Mouse (Mus musculus) A20 (cell line): Measurements from ENCODE around the gene Pgrmc2.

Experiments
- DNase-seq: peaks from one replicate; pipeline ENCODE4 v3.0.0-alpha.2; 2011; ENCODE audit warnings: low read depth, low spot score

Gene Pgrmc2

DNA sequence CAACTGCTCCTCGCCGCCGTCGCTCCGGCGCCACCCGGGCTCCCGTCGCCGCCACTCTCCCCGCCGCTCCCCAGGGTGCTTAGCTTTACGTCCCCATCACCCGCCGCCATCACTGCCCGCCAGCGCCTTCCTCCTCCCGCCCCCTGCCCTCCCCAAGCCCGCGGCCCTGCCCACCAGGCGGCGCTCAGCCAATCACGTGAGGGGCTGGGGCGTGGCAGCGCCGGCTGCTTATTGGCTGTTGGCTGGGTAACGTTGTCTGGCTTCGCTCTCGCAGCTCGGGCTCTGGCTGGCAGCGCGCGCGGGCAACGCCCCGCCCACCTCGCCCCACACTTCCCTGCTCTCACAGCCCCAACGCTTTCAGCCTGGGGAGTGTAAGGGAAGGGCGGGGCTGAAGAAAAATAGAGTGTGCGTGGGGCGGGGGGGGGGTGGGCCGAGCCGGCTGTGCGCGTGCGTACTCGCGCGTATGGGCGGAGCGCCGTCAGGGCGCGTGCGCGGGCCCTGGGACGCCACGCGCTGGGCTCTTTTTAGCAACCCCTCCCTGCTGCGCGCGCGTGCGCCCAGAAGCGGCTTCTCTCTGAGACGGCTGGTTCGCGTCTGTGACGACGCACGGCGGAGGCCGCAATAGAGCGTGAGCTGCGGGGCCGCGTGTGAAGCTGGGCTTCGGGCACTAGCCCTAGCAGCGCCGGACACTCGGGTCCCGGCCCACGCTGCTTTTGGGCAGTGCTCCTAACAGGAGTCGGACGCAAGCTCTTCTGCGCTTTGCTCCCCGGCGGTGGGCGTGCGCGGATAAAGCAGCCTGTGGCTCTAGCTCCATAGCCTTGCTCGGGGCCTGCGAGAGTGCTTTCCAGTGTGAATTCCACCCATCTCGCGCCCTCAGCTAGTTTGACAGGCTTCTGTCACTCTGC is at the start of gene Pgrmc2:
TSS of gene Pgrmc2 (minus strand) at position 162 of the 905 bp plus-strand sequence.
- DNase-seq, result peak; percentile 98

DNA sequence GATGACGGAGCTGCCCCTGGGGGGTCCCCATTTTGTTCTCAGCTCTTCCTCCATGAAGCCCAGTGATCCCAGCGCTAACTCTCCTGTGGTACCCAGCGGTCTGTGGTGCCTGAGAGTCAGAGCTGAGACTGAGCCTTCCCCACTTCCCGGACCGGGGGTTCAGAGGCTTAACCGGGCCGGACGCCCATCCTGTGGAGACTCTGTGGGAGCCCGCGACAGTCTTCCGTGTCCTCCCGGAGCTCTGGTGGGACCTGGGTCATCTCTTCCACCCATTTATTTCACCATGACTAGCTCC is 41.1 kb upstream of the Pgrmc2 start:
- no peak for DNase-seq

DNA sequence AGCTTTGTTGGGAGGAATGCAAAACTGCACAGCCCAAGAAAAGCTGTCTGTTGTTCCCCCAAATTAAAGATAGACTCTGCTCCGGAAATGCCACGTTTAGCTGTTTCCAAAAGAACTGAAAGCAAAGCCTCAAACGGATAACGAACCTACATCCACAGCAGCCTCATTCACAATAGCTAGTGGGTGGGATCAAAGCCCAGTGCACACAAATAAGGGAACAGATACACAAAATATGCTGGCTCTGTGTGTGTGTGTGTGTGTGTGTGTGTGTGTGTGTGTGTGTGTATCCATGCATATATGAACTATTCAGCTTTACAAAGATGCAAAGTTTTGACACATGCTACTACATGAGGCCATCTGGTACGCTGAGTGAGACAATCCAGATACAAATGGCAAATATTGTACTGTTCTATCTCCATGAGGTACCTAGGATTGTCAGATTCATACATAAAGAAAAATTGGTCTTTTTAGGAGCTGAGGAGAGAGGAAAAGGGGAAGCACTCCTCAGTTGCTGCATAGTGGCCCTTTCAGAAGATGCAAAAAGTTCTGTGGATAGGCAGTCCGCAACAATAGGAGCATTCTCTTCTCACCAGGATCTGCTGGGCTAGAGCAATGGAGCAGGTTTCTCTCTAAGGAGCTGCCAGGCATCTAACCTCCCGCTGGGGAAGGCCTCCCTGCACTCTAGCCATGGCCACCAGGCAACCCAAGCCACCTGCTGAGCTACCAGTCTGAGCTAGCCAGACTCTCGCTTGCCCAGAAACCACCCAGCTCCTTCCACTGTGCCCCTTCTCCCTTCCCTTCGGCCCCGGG is 40.5 kb upstream of the Pgrmc2 start:
- peak; percentile 24 for DNase-seq

DNA sequence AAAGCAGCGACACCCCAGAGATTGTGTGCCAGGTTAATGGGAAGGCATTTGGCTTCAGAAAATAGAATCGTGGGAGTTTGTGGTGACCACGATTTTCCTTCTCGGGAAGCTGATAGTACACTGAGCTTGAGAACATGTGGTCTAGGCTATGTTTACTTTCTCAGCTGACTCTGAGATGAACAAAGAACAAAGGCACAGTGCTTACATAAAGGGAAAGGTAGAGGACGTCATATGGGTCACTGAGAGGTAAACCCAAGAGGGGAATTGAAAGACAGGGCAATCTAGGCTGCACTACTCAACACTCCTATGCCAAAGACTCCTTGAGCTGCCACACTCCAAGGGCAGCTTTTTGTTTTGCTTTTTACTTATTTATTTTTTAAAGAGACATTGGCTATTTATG is 35.3 kb upstream of the Pgrmc2 start:
- no peak for DNase-seq

DNA sequence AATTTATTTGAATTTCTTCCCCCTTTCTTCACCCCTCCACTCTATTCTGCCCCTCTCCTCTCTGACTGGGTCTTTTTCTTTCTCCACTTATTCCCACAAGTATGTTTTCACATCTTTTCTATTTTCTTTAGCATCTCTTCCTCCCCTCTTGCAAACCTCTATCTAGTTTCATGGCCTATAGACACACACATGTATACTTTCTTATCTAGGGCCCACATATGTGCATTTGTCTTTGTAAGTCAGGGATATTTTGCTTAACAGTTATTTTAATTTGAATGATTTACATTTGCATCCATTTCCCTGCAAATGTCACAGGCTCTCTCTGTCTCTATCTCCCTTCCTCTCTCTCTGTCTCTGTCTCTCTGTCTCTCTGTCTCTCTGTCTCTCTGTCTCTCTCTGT is 34.6 kb upstream of the Pgrmc2 start:
- no peak for DNase-seq

DNA sequence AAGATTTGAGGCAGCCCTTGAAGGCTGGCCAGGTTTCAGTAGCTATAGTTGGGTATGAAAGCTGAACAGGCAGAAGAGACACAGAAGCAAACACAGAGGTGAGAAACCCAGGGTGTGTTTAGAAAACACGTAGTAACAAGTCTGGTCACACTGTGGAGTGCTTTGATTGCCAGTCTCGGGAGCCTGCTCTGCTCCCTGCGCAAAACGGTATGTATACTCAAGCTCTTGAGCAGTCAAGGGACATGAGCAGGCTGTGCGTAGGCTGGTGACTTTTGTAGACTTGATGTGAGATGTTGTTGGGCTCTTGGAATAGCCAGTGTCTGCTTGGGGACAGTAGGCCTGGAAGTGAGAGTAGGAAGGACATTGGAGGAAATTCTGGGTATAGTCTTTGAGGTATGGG is 30.3 kb upstream of the Pgrmc2 start:
- no peak for DNase-seq

DNA sequence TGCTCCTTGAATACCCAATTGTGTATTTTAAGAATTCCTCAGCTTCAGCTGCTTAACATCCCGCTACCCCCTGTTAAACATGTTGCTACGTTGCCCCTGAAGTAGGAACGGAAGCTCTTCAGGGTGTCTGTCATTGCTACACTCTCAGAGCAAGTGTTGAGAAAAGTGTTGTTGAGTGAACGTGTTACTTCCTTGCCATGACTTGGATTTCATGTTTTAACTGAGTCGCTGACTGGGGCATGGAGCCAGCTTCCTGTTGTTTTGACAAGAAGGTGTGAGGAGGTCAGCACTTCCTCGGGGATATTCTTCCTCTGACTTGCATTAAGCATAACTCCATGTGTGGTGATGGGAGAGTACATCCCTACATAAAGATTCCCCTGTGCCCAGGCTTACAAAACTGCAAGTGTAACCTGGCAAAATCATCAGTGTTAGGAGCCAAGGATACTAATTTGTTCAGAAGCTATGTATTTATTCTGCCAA is 25.5 kb upstream of the Pgrmc2 start:
- DNase-seq, result no peak

DNA sequence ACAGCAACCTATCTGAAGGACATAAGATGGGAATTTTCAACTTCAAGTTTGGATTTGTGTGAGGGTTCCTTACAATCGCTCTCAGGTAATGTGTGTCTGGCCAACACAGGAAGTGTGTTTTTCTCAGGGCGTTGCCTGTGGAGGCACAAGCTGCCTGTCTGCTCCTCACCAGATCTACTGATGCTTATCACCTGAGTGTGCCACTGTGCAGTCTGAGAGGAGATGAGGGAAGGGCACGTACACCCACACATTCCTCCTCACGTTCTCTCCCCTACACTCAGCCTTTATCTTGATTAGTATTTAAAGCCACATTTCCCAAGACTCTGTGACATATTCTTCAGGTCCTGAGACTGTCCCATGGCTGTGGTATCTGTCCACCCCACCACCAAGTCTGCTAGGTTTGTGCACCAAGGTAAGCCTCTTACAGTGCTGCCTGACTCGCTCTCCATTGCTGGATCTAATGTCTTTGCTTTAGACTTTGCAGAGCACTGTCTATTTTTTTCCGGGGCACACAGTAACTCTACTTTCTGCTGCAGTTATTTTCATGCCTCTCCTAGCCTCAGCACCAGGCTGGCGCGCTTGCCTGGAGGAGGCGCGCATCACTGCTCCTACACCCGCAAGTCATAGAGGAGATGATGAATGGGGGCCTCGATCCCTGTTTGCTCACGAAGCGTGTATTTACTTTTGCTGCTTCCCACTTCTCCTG is 24.9 kb upstream of the Pgrmc2 start:
- DNase-seq, result no peak

DNA sequence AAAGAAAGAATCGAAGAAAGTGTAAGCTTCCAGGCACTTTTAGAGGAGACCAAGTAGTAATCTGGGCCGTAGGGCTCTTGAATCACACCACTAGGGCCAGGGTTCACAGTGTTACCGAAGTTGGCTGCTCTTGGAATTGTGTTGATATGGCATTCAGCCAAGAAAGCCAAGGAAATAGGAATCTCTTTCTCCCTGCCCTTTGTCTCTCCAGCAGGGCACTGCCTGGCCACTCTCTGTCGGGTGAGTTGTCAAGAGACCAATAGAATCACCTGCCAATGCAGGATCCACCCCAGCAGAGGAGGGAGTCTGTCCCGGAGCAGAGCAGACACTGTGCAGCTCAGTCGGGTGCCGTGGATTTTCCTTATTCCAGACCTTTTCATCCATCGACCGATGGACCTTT is 19.1 kb upstream of the Pgrmc2 start:
- no peak for DNase-seq

DNA sequence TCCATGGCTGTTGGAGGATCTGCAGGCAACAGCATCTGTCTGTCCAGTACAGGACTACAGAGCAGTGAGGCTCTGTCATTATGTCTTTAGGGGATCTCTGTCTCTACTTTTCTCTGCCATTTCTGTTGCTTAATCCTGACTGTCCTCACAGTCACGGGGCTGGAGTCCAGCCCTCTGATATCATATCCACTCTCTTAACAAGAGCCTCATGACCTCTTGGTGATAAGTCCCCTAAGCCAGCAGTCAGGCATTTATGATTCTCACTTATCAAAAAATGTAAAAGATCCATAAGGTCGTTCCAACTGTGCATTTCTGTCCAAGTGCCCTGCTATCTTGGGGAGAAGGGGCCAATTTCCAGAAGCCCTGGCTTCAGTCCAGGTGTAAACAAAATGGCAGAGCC is 17.3 kb upstream of the Pgrmc2 start:
- DNase-seq, result no peak

DNA sequence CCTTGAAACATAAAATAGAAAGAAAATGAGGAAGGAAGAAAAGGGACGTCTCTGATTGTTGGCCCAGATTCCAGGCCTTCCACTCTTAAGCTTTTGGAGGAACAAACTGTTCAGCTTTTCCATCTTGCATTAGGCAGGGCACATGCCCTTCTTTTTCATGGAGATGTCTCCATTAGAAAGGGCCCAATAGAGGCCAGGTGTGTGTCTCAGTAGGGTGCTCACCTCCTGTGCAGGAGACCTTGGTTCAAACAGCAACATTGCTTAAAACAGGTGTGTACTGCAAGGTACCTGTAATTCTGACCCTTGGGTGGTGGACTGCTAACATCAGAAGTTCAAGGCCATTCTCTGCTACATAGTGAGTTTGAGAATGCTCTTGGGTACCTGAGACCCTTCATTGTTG is 16.8 kb upstream of the Pgrmc2 start:
- no peak for DNase-seq

DNA sequence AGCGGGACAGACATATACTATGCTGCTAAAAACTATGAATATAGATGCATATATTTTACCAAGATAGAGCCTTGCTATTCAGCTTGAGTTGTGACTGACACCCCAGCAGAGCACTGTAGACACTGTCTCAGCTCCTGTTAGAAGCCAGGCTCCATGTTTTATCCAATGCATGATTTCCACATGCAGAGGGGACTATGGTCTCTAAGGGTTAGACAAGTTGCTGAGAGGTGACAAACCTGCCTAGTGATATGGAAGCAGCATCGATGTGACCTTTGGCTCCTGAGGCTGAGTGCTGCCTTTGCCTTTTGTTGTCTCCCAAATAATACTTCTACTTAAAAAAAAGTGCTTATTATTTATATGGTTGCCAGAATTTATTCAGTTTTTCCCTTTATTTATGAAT is 10.4 kb upstream of the Pgrmc2 start:
- DNase-seq, result no peak

DNA sequence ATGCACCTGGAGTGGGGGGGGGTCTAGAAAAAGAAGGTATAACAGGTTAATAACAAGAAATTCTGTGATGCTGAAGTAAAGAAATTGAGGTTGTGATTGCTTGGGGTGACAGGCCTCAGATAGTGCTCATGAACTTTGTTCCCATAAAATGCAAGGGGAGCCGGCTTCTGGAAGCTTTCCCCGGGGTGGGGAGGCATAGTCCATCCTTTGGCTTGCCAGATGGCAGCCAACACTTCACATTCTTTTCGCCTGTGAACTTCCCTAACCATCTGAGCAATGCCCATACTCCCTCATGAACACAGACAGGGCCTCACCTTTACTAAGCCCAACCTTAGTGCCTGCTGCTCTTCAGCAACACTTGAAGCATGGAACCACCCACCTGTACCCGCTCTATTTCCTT is 9.5 kb upstream of the Pgrmc2 start:
- DNase-seq, result no peak

DNA sequence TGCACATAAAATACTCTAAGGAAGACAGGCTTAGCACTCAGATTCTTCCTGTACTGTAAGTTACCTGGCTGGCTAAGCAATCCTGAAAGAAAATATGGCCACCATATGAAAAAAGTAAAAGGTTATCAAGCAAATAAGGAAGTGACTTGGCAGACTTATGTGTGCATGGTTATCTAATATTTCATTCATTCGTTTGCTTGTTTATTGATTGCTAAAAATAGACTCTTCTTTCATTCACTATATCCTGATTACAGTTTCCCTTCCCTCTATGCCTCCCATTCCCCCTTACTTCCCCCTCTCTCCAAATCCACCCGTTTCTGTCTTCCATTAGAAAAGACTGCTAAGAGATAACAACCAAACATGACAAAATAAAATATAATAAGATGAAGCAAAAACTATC is 8.0 kb upstream of the Pgrmc2 start:
- no peak for DNase-seq

DNA sequence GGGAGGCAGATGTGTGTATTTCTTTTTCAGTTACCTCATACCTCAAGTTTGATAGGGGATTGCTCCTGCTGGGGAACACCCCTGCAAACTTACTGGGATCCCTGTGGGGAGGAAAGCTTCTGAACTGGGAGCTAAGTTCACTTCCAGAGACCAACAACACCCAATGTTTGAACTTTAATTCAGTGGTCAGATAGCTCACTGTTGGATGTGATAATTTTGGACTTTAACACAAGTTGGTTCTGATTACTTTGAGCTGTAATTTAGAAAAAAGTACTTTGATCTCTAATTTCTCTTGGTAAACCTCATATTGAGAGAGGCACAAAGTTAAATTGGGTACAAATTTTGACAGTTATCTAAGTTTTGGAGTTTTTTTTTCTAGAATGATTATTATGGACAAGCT is 4.2 kb upstream of the Pgrmc2 start:
- DNase-seq, result no peak

DNA sequence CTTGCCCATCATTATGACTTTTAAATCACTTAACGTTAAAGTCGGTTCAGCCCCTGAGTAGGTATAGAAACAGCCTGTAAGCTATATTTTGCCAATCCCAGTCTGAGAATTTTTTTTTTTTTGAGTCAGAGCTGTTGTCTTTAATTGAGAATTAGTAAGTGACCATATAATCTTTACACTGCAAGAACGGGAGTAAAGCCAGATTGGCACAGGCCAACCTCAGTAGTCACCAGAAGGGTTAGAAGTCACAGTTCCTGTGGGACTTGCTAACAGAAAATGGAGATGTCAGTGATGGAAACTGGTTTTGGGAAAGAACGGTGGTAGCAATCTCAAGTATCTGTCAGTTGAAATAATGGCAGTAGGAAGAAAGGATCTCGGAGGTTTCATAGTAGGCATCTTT is 1.6 kb upstream of the Pgrmc2 start:
- peak; percentile 6 for DNase-seq

DNA sequence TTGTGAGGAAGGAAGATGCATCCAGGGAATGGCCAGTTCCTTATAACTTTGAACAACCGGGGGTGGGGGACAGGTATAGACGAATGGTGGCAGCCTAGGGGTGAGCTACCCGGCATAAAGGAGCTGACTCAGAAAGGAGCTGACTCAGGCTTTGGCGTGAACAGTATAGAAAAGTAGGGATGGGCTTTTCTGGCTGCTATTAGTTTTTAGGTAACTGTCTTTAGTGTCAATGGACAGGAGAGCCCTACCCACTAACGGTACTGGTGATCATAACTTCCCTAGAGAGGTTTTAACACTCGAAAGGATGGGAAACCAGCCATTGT is 905 bp upstream of the Pgrmc2 start:
- DNase-seq, result no peak

DNA sequence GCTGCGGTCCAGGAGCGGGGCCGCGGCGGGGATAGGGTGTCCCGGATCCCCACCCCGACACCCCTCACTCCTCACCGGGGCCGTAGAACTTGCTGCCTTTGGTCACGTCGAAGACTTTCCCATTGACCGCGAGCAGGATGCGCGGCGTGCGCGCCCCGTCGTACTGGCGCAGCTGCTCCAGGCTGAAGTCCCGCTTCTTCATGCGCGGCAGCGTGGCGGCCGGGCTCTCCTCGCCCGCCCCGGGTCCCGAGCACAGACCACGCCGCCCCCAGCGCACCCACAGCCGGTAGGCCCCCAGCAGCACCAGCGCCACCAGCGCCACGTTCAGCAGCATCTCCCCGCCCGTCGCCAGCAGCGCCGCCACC is 344 bp downstream of the Pgrmc2 start:
- no peak for DNase-seq

DNA sequence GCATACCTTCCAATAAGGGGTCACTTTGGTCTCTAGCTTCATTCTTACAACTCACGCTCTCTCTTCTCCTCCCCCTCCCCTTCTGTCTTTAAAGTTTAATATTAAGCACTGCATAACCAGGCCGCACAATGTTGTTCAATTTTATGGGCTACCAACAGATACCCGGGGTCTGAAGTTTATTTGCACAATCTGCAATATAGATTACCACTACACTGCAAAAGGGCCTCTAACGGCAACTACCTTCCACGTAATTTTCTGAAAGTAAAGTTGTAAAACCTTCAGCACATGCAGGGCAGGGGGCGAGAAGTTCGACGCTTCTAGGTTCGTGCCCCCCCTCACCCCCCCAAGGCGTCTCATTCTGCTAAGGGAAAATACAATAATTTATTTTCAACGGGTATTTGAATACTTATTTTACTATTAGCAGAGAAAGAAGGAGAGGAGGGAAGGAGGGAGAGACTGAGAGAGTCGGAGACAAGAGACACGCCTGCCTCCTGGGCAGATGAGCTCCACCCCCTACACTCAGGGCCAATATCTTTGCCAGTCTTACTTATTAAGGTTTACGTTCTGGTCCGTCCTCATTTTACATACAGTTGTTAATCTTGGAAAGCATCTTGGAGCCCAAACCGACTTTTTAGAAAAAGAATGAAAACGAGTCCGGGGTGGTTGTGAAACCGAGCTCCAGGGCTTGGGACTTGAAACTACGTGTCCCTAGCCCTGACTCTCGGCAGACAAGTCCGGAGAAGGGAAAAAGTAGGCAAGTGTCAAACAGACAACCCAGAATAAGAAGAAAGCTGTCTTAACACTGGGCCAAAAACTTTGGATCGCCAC is 1.2 kb downstream of the Pgrmc2 start:
- peak; percentile 69 for DNase-seq

DNA sequence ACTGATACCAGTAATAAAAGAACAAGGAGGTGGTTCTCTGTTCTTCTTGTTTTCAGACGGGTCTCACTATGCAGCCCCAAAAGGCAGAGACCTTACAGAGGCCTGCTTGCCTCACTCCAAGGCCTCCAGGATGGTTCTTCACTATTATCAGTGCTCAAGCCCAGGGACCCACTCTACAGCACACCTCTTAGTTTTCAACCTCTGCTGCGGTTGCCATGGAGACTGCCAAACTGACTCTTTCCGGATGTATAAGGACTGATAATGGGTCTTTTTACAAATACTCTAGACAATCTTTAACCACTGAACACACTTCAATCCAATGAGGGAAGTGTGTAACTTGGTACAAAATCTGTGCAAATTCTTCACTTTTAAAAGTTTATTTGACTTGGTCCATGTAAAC is 2.1 kb downstream of the Pgrmc2 start:
- DNase-seq, result no peak

DNA sequence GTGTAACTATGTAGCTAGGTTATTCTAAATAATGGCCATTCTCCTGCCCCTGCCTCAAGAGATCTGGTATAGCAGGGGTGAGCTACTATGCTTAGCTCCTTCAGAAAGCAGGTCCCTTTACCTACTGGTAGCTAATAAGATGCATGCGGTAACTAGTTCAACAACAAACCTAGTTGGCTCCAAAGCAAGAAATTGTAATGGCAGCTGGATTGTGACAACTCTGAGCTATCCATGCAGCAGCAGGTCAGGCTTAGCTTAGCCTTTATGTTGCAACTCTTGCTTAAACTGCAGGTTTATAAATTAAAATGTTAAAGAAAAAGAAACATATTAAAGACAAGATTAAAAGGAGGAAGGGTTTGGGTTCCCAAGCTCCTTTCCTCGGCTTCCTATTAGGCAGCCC is 4.2 kb downstream of the Pgrmc2 start:
- DNase-seq, result no peak

DNA sequence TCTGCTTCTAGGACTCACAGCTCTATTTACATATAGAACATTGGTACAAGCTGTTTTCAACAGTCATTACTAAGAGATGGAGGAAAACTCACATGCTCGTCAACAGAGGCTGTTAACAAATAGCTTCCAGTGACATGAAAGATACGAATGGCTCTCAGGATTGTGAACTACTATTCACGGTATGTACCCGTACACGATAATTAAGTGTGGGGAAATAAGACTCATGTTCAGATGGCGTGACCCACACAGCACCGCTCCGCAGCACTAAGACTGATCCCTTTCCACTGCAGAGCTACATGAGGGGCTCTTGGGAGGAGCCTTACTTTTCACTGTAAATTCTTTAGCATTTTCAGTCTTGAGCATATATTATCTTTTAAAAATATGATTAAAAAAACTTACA is 7.5 kb downstream of the Pgrmc2 start:
- DNase-seq, result no peak
